Comparison of ENCODE assay signal across 19 mouse cellular contexts in the genomic region with DNA sequence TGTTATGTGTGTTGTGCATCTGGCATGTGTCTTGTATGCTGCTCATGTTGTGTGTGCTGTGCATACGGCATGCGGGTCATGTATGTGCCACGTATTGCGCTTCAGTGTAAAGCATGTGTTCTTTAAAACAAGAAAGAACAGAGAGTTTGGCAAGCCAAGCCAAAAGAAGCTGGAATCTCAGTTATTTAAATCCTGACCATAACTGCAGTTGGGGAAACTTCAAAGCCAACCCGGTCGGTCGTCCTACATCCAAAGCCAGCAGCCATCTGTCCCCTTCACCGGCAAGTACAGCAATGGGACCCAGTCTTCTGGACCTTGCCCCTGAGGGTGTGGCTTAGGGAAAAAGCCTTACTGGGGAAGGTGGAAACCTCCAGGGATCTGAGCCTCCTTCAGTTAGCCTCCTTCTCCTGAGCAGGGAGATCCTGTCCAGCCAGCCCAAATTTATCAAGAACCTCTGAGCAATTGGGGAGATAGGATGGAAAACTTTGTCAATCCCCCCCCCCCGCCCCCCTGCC. TPM values are rescaled to one million over a fixed set of nuclear protein-coding genes. Genes with fewer than 3 reads are reported as not detected.
DNase-seq lines count a peak whose midpoint lies in the region; ATAC-seq and TF ChIP-seq lines count a peak whose summit lies in the region.
"Had no signal": no experiment of that assay in that cellular context is flagged by ENCODE, and none has a peak within 500 bp of the region (broad histone marks: within the 10 kb centered on the region; RNA-seq: fewer than 3 reads in every experiment).

No protein-coding gene starts in this region.

- no peak for TF ChIP-seq POLR2A in lung, adult 2 months (IDR thresholded peaks at IDR 0.05; ENCODE audit: borderline replicate concordance, extremely low read depth, low read depth, low read length)

- DNase-seq in forebrain, embryonic 14.5 days (ENCODE audit: low spot score): no peak
- DNase-seq in lung, postnatal 0 days (ENCODE audit: low spot score): peak; percentile 27
- no peak for DNase-seq in lung, adult 2 months
- DNase-seq in stomach, postnatal 0 days (ENCODE audit: low spot score): peak; percentile 48
- DNase-seq in cerebellum, postnatal 25 days: no peak
- DNase-seq in kidney, adult 8-10 months: no peak
- DNase-seq: adrenal gland, postnatal 14 days; cerebellum, adult 11-12 months; cerebellum, postnatal 36 days; heart, adult 18-20 months; liver, embryonic 13.5 days; thymus, adult 18-20 months had no signal

- 72% methylated on average over 9 of the region's 9 CpGs for WGBS in forebrain, embryonic 16.5 days
- 80% methylated on average over 9 of the region's 9 CpGs for WGBS in forebrain, embryonic 14.5 days
- 55% methylated on average over 9 of the region's 9 CpGs for WGBS in lung, postnatal 0 days
- WGBS in lung, adult 2 months: 60% methylated on average over 9 of the region's 9 CpGs
- WGBS in limb, embryonic 12.5 days: 49% methylated on average over 9 of the region's 9 CpGs
- WGBS in stomach, postnatal 0 days: 40% methylated on average over 9 of the region's 9 CpGs

- H3K9ac ChIP-seq in forebrain, embryonic 16.5 days (replicated peaks; ENCODE audit: low read depth, low read length): no peak overlapping the region
- H3K9ac ChIP-seq in forebrain, embryonic 14.5 days (ENCODE audit: low read length): no peak overlapping the region
- H3K9ac ChIP-seq in lung, postnatal 0 days (replicated peaks; ENCODE audit: low read depth): no peak overlapping the region
- no peak overlapping the region for H3K9ac ChIP-seq in limb, embryonic 12.5 days (replicated peaks)
- H3K9ac ChIP-seq in stomach, postnatal 0 days (ENCODE audit: low read length): no peak overlapping the region
- H3K9ac ChIP-seq: heart, embryonic 13.5 days; hindbrain, embryonic 13.5 days; liver, embryonic 13.5 days; midbrain, embryonic 12.5 days had no signal

- H3K27me3 ChIP-seq in forebrain, embryonic 16.5 days (replicated peaks; ENCODE audit: control insufficient read depth, insufficient read depth, low read length): no peaks in the 10 kb centered on the region
- H3K27me3 ChIP-seq in forebrain, embryonic 14.5 days (replicated peaks; ENCODE audit: control insufficient read depth, insufficient read depth, low read length): no peaks in the 10 kb centered on the region
- H3K27me3 ChIP-seq in lung, postnatal 0 days (replicated peaks; ENCODE audit: insufficient read depth, low read length): no peaks in the 10 kb centered on the region
- no peaks in the 10 kb centered on the region for H3K27me3 ChIP-seq in limb, embryonic 12.5 days
- no peaks in the 10 kb centered on the region for H3K27me3 ChIP-seq in stomach, postnatal 0 days (ENCODE audit: control insufficient read depth, insufficient read depth, low read length)

- no peak for ATAC-seq in forebrain, embryonic 16.5 days
- ATAC-seq in forebrain, embryonic 14.5 days: no peak
- ATAC-seq in lung, postnatal 0 days: no peak
- ATAC-seq in limb, embryonic 12.5 days (ENCODE audit: insufficient number of reproducible peaks, insufficient read depth, low FRiP score, low TSS enrichment, low read depth): no peak
- ATAC-seq in stomach, postnatal 0 days (ENCODE audit: low FRiP score, low TSS enrichment): no peak; the same call in 1 of the 2 replicates

- H3K4me2 ChIP-seq in forebrain, embryonic 16.5 days (ENCODE audit: low read length): no peak overlapping the region
- H3K4me2 ChIP-seq in forebrain, embryonic 14.5 days (ENCODE audit: low read length): no peak overlapping the region
- H3K4me2 ChIP-seq in lung, postnatal 0 days (replicated peaks; ENCODE audit: low read depth, low read length): no peak overlapping the region
- no peak overlapping the region for H3K4me2 ChIP-seq in limb, embryonic 12.5 days
- H3K4me2 ChIP-seq in stomach, postnatal 0 days (replicated peaks; ENCODE audit: low read depth): no peak overlapping the region
- H3K4me2 ChIP-seq: heart, embryonic 13.5 days; hindbrain, embryonic 13.5 days; liver, embryonic 13.5 days; midbrain, embryonic 12.5 days had no signal

- no peaks in the 10 kb centered on the region for H3K9me3 ChIP-seq in forebrain, embryonic 16.5 days (ENCODE audit: control insufficient read depth, low read length)
- no peaks in the 10 kb centered on the region for H3K9me3 ChIP-seq in forebrain, embryonic 14.5 days (replicated peaks; ENCODE audit: control insufficient read depth, low read length)
- H3K9me3 ChIP-seq in lung, postnatal 0 days (ENCODE audit: low read length): no peaks in the 10 kb centered on the region
- no peaks in the 10 kb centered on the region for H3K9me3 ChIP-seq in limb, embryonic 12.5 days
- no peaks in the 10 kb centered on the region for H3K9me3 ChIP-seq in stomach, postnatal 0 days (ENCODE audit: control insufficient read depth, low read length)
- H3K9me3 ChIP-seq: G1E; heart, embryonic 13.5 days; hindbrain, embryonic 13.5 days; liver, embryonic 13.5 days; midbrain, embryonic 12.5 days had no signal

- peak overlapping the region; percentile 60 for H3K27ac ChIP-seq in forebrain, embryonic 16.5 days (ENCODE audit: low read length)
- no peak overlapping the region for H3K27ac ChIP-seq in forebrain, embryonic 14.5 days (ENCODE audit: low read depth, low read length)
- no peak overlapping the region for H3K27ac ChIP-seq in lung, postnatal 0 days (ENCODE audit: low read length)
- peak overlapping the region; percentile 72 for H3K27ac ChIP-seq in limb, embryonic 12.5 days
- peak overlapping the region; percentile 78 for H3K27ac ChIP-seq in stomach, postnatal 0 days (replicated peaks)
- H3K27ac ChIP-seq: hindbrain, embryonic 13.5 days; layer of hippocampus, adult 2 months; liver, embryonic 13.5 days; midbrain, embryonic 12.5 days had no signal

- no peak overlapping the region for H3K4me3 ChIP-seq in forebrain, embryonic 16.5 days (replicated peaks; ENCODE audit: low read length)
- H3K4me3 ChIP-seq in forebrain, embryonic 14.5 days (ENCODE audit: low read depth, low read length): no peak overlapping the region
- H3K4me3 ChIP-seq in lung, postnatal 0 days (ENCODE audit: low read depth, low read length): no peak overlapping the region
- H3K4me3 ChIP-seq in lung, adult 2 months (replicated peaks; ENCODE audit: extremely low read depth, low read depth, low read length): no peak overlapping the region
- no peak overlapping the region for H3K4me3 ChIP-seq in limb, embryonic 12.5 days (replicated peaks)
- H3K4me3 ChIP-seq in stomach, postnatal 0 days (ENCODE audit: low read depth, low read length): no peak overlapping the region
- H3K4me3 ChIP-seq: heart, embryonic 13.5 days; hindbrain, embryonic 13.5 days; layer of hippocampus, adult 2 months; liver, embryonic 13.5 days; midbrain, embryonic 12.5 days had no signal

- H3K4me1 ChIP-seq in forebrain, embryonic 16.5 days (replicated peaks; ENCODE audit: control insufficient read depth, insufficient read depth, low read length): peaks cover 18% of the 10 kb centered on the region
- peaks cover 3% of the 10 kb centered on the region; the same call in 1 of the 2 replicates for H3K4me1 ChIP-seq in forebrain, embryonic 14.5 days (ENCODE audit: control insufficient read depth, insufficient read depth, low read length)
- H3K4me1 ChIP-seq in lung, postnatal 0 days (ENCODE audit: insufficient read depth, low read depth, low read length): no peaks in the 10 kb centered on the region
- no peaks in the 10 kb centered on the region for H3K4me1 ChIP-seq in lung, adult 2 months (ENCODE audit: control insufficient read depth, insufficient read depth, low read length)
- H3K4me1 ChIP-seq in limb, embryonic 12.5 days (replicated peaks): peaks cover 70% of the 10 kb centered on the region
- H3K4me1 ChIP-seq in stomach, postnatal 0 days (replicated peaks; ENCODE audit: control insufficient read depth, insufficient read depth): no peaks in the 10 kb centered on the region
- H3K4me1 ChIP-seq: liver, embryonic 13.5 days had no signal

- no peak for TF ChIP-seq EP300 in lung, postnatal 0 days (IDR thresholded peaks at IDR 0.05)
- TF ChIP-seq EP300 in stomach, postnatal 0 days (optimal IDR thresholded peaks at IDR 0.05): no peak

- no peak for TF ChIP-seq CTCF in lung, postnatal 0 days (IDR thresholded peaks at IDR 0.05)
- no peak for TF ChIP-seq CTCF in lung, adult 2 months (IDR thresholded peaks at IDR 0.05; ENCODE audit: insufficient read depth, low read length)
- TF ChIP-seq CTCF in stomach, postnatal 0 days (IDR thresholded peaks at IDR 0.05; ENCODE audit: low read depth): no peak

- H3K36me3 ChIP-seq in forebrain, embryonic 16.5 days (ENCODE audit: control insufficient read depth, insufficient read depth): no peaks in the 10 kb centered on the region
- H3K36me3 ChIP-seq in forebrain, embryonic 14.5 days (ENCODE audit: control insufficient read depth, insufficient read depth, low read length): no peaks in the 10 kb centered on the region
- no peaks in the 10 kb centered on the region for H3K36me3 ChIP-seq in lung, postnatal 0 days (ENCODE audit: insufficient read depth, low read length)
- no peaks in the 10 kb centered on the region for H3K36me3 ChIP-seq in limb, embryonic 12.5 days
- no peaks in the 10 kb centered on the region for H3K36me3 ChIP-seq in stomach, postnatal 0 days (ENCODE audit: control insufficient read depth, insufficient read depth, low read length)
- H3K36me3 ChIP-seq: G1E; heart, embryonic 13.5 days; hindbrain, embryonic 13.5 days; liver, embryonic 13.5 days; midbrain, embryonic 12.5 days had no signal

RNA-seq across cellular contexts. Expression of a gene that starts 26.0 kb away (rescaled TPM):
- 24.9 and 25.8 TPM in 2 replicates for polyA plus RNA-seq in forebrain, embryonic 16.5 days (2015; fragmentation: Nextera tagmentation; extraction: Ambion mirVana)
- polyA plus RNA-seq in forebrain, embryonic 14.5 days (2014; fragmentation: Nextera tagmentation; extraction: Ambion mirVana): 14.6 and 18.9 TPM in 2 replicates
- polyA plus RNA-seq in lung, postnatal 0 days (2015; fragmentation: Nextera tagmentation; extraction: Ambion mirVana): 10.1 and 11.1 TPM in 2 replicates
- 20.3 and 21.4 TPM in 2 replicates for polyA plus RNA-seq in lung, adult 2 months (2012; rRNA removed)
- polyA plus RNA-seq in limb, embryonic 12.5 days (2016; fragmentation: Nextera tagmentation; extraction: Ambion mirVana): 17.0 and 17.1 TPM in 2 replicates
- polyA plus RNA-seq in stomach, postnatal 0 days (2015; fragmentation: Nextera tagmentation; extraction: Ambion mirVana): 5.1 and 5.4 TPM in 2 replicates

Comparison
In these comparisons a context has a peak if more than half of its experiments do, and no peak if none do; other contexts are left out.
1. H3K27ac ChIP-seq: peak in forebrain, embryonic 16.5 days (single experiment), limb, embryonic 12.5 days (single experiment) and stomach, postnatal 0 days (single experiment); none in forebrain, embryonic 14.5 days (single experiment) and lung, postnatal 0 days (single experiment).
2. DNase-seq: peak in lung, postnatal 0 days (single experiment) and stomach, postnatal 0 days (single experiment); none in forebrain, embryonic 14.5 days (single experiment), lung, adult 2 months (single experiment), cerebellum, postnatal 25 days (0 of 2) and kidney, adult 8-10 months (0 of 2).